Mouse (Mus musculus): ENCODE data around the gene Exoc5. TPM values are rescaled to one million over a fixed set of nuclear protein-coding genes. Genes with fewer than 3 reads are reported as not detected.
A peak's percentile ranks its signal among the peaks of the same experiment; 100 is the strongest.

The Exoc5 gene
- polyA plus RNA-seq, 1 experiment from 2014 or later: 47.5 TPM

- no peaks in the 10 kb centered on the region for H3K27me3 ChIP-seq
- H3K4me3 ChIP-seq: no peak overlapping the region
- H3K36me3 ChIP-seq: no peaks in the 10 kb centered on the region
- no peak overlapping the region for H3K4me2 ChIP-seq (replicated peaks)
- 65% methylated on average over 3 of the region's 3 CpGs for WGBS
- H3K27ac ChIP-seq: no peak overlapping the region
- H3K9ac ChIP-seq: no peak overlapping the region
- H3K9me3 ChIP-seq: no peaks in the 10 kb centered on the region
- ATAC-seq (ENCODE audit: low FRiP score, low read depth): no peak
- H3K4me1 ChIP-seq: peaks cover 10% of the 10 kb centered on the region; the same call in 1 of the 2 replicates
These were observed 74.3 kb downstream of the Exoc5 start for GRCm38 (mm10) chr14:48992070-48992580.

GRCm38 (mm10) chr14:48991144-48991522 is 75.3 kb downstream of the Exoc5 start:
- ATAC-seq (ENCODE audit: low FRiP score, low read depth): no peak
- peak overlapping the region; percentile 10; the same call in 1 of the 2 replicates for H3K27ac ChIP-seq
- H3K4me3 ChIP-seq: peak overlapping the region; percentile 21; the same call in 1 of the 2 replicates
- peaks cover 10% of the 10 kb centered on the region; the same call in 1 of the 2 replicates for H3K4me1 ChIP-seq
- H3K9ac ChIP-seq: peak overlapping the region; percentile 54
- no peaks in the 10 kb centered on the region for H3K36me3 ChIP-seq
- peak overlapping the region; percentile 60 for H3K4me2 ChIP-seq (replicated peaks)
- H3K9me3 ChIP-seq: no peaks in the 10 kb centered on the region
- no peaks in the 10 kb centered on the region for H3K27me3 ChIP-seq
- 6% methylated on average over 7 of the region's 7 CpGs for WGBS

GRCm38 (mm10) chr14:48990471-48991143 is 75.8 kb downstream of the Exoc5 start:
- peaks cover 10% of the 10 kb centered on the region; the same call in 1 of the 2 replicates for H3K4me1 ChIP-seq
- peak overlapping the region; percentile 54 for H3K9ac ChIP-seq
- H3K9me3 ChIP-seq: no peaks in the 10 kb centered on the region
- H3K27me3 ChIP-seq: no peaks in the 10 kb centered on the region
- H3K4me2 ChIP-seq (replicated peaks): peak overlapping the region; percentile 60
- no peaks in the 10 kb centered on the region for H3K36me3 ChIP-seq
- WGBS: 17% methylated on average over 17 of the region's 17 CpGs
- H3K27ac ChIP-seq: peak overlapping the region; percentile 10; the same call in 1 of the 2 replicates
- peak overlapping the region; percentile 21; the same call in 1 of the 2 replicates for H3K4me3 ChIP-seq
- ATAC-seq (ENCODE audit: low FRiP score, low read depth): peak; percentile 92

- Histone ChIP-seq H3K4me1 (peaks cover 10% of the 10 kb centered on the region; the same call in 1 of the 2 replicates), H3K4me2 (replicated peaks) (no peak overlapping the region), H3K9ac (no peak overlapping the region), H3K27ac (no peak overlapping the region), H3K36me3 (no peaks in the 10 kb centered on the region), H3K27me3 (no peaks in the 10 kb centered on the region), H3K9me3 (no peaks in the 10 kb centered on the region), H3K4me3 (no peak overlapping the region)
- no peak for ATAC-seq (ENCODE audit: low FRiP score, low read depth)
- WGBS: 90% methylated on average over 8 of the region's 8 CpGs
These were observed 76.6 kb downstream of the Exoc5 start for GRCm38 (mm10) chr14:48989831-48990230.

- no peak overlapping the region for H3K9ac ChIP-seq
- H3K27ac ChIP-seq: no peak overlapping the region
- H3K4me2 ChIP-seq (replicated peaks): no peak overlapping the region
- 69% methylated on average over 8 of the region's 8 CpGs for WGBS
- ATAC-seq (ENCODE audit: low FRiP score, low read depth): no peak
- peaks cover 6% of the 10 kb centered on the region; the same call in 1 of the 2 replicates for H3K4me1 ChIP-seq
- no peaks in the 10 kb centered on the region for H3K9me3 ChIP-seq
- no peaks in the 10 kb centered on the region for H3K36me3 ChIP-seq
- H3K4me3 ChIP-seq: no peak overlapping the region
- no peaks in the 10 kb centered on the region for H3K27me3 ChIP-seq
These were observed 80.2 kb downstream of the Exoc5 start for GRCm38 (mm10) chr14:48986231-48986630.

- Histone ChIP-seq H3K4me2 (replicated peaks) (no peak overlapping the region), H3K27me3 (no peaks in the 10 kb centered on the region), H3K9me3 (no peaks in the 10 kb centered on the region), H3K36me3 (no peaks in the 10 kb centered on the region), H3K9ac (no peak overlapping the region), H3K4me1 (peaks cover 6% of the 10 kb centered on the region; the same call in 1 of the 2 replicates), H3K27ac (no peak overlapping the region), H3K4me3 (no peak overlapping the region)
- WGBS: 43% methylated on average over 10 of the region's 10 CpGs
- no peak for ATAC-seq (ENCODE audit: low FRiP score, low read depth)
These were observed 80.8 kb downstream of the Exoc5 start for GRCm38 (mm10) chr14:48985673-48986072.

- no peak; the same call in 1 of the 2 replicates for ATAC-seq (ENCODE audit: low FRiP score, low read depth)
- H3K9ac ChIP-seq: no peak overlapping the region
These were observed 87.5 kb downstream of the Exoc5 start for GRCm38 (mm10) chr14:48978971-48979388.

GRCm38 (mm10) chr14:48971546-48971945 is 94.9 kb downstream of the Exoc5 start:
- H3K36me3 ChIP-seq: no peaks in the 10 kb centered on the region
- no peaks in the 10 kb centered on the region for H3K4me1 ChIP-seq
- no peak for ATAC-seq (ENCODE audit: low FRiP score, low read depth)
- no peak overlapping the region for H3K9ac ChIP-seq
- no peak overlapping the region for H3K4me3 ChIP-seq
- no peaks in the 10 kb centered on the region for H3K9me3 ChIP-seq
- no peak overlapping the region for H3K4me2 ChIP-seq (replicated peaks)
- no peak overlapping the region for H3K27ac ChIP-seq
- 92% methylated on average over 2 of the region's 2 CpGs for WGBS
- no peaks in the 10 kb centered on the region for H3K27me3 ChIP-seq

More at GRCm38 (mm10) chr14:48978971-48979388, 87.5 kb downstream of the Exoc5 start:
- Histone ChIP-seq H3K27me3 (no peaks in the 10 kb centered on the region), H3K9me3 (no peaks in the 10 kb centered on the region), H3K4me3 (no peak overlapping the region), H3K27ac (no peak overlapping the region), H3K36me3 (no peaks in the 10 kb centered on the region), H3K4me1 (no peaks in the 10 kb centered on the region), H3K4me2 (replicated peaks) (no peak overlapping the region)
- WGBS: 63% methylated on average over 3 of the region's 3 CpGs

- Histone ChIP-seq H3K4me3 (no peak overlapping the region), H3K27me3 (no peaks in the 10 kb centered on the region), H3K9me3 (no peaks in the 10 kb centered on the region), H3K27ac (no peak overlapping the region), H3K4me1 (no peaks in the 10 kb centered on the region), H3K4me2 (replicated peaks) (no peak overlapping the region), H3K36me3 (no peaks in the 10 kb centered on the region), H3K9ac (no peak overlapping the region)
- 90% methylated on average over 9 of the region's 9 CpGs for WGBS
- ATAC-seq (ENCODE audit: low FRiP score, low read depth): no peak
These were observed 97.8 kb downstream of the Exoc5 start for GRCm38 (mm10) chr14:48968670-48969069.

Other genes starting within 250 kb of the Exoc5 start
- 23.4 and 23.8 TPM in 2 replicates for gene Ap5m1, start 556 bp downstream of the Exoc5 start, polyA plus RNA-seq (2015; fragmentation: Nextera tagmentation; extraction: Ambion mirVana)
- gene Naa30, start 105.6 kb upstream of the Exoc5 start, polyA plus RNA-seq (2015; fragmentation: Nextera tagmentation; extraction: Ambion mirVana): 9.8 and 10.3 TPM in 2 replicates
- 0.04 and 0.23 TPM in 2 replicates for gene ccdc198, start 178.8 kb upstream of the Exoc5 start, polyA plus RNA-seq (2015; fragmentation: Nextera tagmentation; extraction: Ambion mirVana)

All from limb, embryonic 13.5 days (tissue).